Mouse (Mus musculus): ENCODE data around the gene Gpr179.

DNA sequence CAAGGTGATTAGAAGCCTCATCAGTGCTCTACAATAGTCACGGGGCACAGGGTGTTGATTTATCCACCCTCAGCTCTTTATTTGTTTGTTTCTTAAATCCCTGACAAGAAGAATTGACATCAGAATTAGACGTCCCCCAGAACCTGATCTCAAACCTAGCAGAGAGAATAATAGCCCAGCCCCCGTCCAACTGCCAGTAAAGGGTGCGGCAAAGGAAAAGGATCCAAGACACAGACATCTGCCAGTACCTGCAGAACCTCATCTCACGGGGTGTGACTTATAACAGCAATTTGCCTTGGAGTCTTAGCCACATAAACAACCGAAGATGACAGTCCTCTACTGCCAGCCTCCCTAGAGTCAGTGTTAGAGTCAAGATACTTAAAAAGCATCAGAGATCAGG lies 64.9 kb downstream of the Gpr179 start:
- TF ChIP-seq POLR2A (IDR thresholded peaks at IDR 0.05; ENCODE audit: insufficient read depth, low read depth, low read length) = no peak
- TF ChIP-seq CTCF (IDR thresholded peaks at IDR 0.05; ENCODE audit: insufficient read depth, low read depth, low read length) = no peak

Measured in olfactory bulb, adult 2 months (tissue).